Mouse (Mus musculus) forebrain, postnatal 0 days (tissue): Measurements from ENCODE around the gene Pdzd7. TPM values are rescaled to one million over a fixed set of nuclear protein-coding genes. Genes with fewer than 3 reads are reported as not detected.

Experiments
- ATAC-seq: fragments of 200-750 bp; cut with Nextera tagmentation; 2 replicates; pipeline ENCODE4 v1.8.0; 2017; ENCODE audit warnings: mild to moderate bottlenecking, moderate library complexity
- DNase-seq: peaks from one replicate; pipeline ENCODE4 v3.0.0-alpha.2; 2015
- H3K27ac ChIP-seq: fragments of 300-500 bp; sonication (generic); 2 replicates; pipeline ENCODE4 v1.5.1; 2014; ENCODE audit warnings: low read depth, mild to moderate bottlenecking, antibody characterized with exemption, low read length, moderate library complexity, mixed read lengths
- H3K27me3 ChIP-seq: fragments of 300-500 bp; sonication (generic); 2 replicates; pipeline ENCODE4 v1.6.1; 2014; ENCODE audit warnings: mild to moderate bottlenecking, low read length, mixed read lengths; ENCODE audit not compliant: insufficient read depth
- H3K36me3 ChIP-seq: fragments of 300-500 bp; sonication (generic); 2 replicates; pipeline ENCODE4 v1.6.1; 2014; ENCODE audit warnings: mild to moderate bottlenecking, moderate library complexity; ENCODE audit not compliant: insufficient read depth
- H3K4me1 ChIP-seq: fragments of 300-500 bp; sonication (generic); 2 replicates; pipeline ENCODE4 v1.6.1; 2014; ENCODE audit warnings: antibody characterized with exemption; ENCODE audit not compliant: insufficient read depth
- H3K4me2 ChIP-seq: fragments of 300-500 bp; sonication (generic); 2 replicates; pipeline ENCODE4 v1.6.1; 2014; ENCODE audit warnings: low read depth, mild to moderate bottlenecking, moderate library complexity
- H3K4me3 ChIP-seq: fragments of 300-500 bp; sonication (generic); 2 replicates; pipeline ENCODE4 v1.5.1; 2014; ENCODE audit warnings: low read depth, low read length, mixed read lengths
- H3K9ac ChIP-seq: fragments of 300-500 bp; sonication (generic); 2 replicates; pipeline ENCODE4 v1.6.1; 2014; ENCODE audit warnings: mild to moderate bottlenecking
- H3K9me3 ChIP-seq: fragments of 300-500 bp; sonication (generic); 2 replicates; pipeline ENCODE4 v1.6.1; 2016; ENCODE audit warnings: low read length
- CTCF ChIP-seq: sonication (generic); IDR thresholded peaks from 2 replicates; pipeline ENCODE4 v1.5.1; 2016; ENCODE audit warnings: antibody characterized with exemption, control low read depth, low read depth
- WGBS: fragments of 180-500 bp; shearing (Covaris S2); extraction: QIAGEN DNeasy Blood & Tissue Kit; methylation state at CpG from one replicate; pipeline ENCODE4 v1.1.7; 2014; 5-methylcytosine and 5-hydroxymethylcytosine counted together
- polyA plus RNA-seq: library from polyadenylated mRNA; unstranded; fragments of >200 nt; fragmentation: Nextera tagmentation; extraction: Ambion mirVana; gene quantifications from 2 replicates; pipeline ENCODE4 v1.2.1, GENCODE M21; 2015
- total RNA-seq: library from RNA; depleted of rRNA; stranded (reverse); fragments of >200 nt; gene quantifications from 2 replicates; pipeline ENCODE4 v1.2.3, GENCODE M21; 2014

The Pdzd7 gene
- total and polyA plus RNA-seq, 2 experiments from 2014 or later: 1.9 to 6.4 TPM

GRCm38 (mm10) chr19:45049523-45049922 lies 4.0 kb upstream of the Pdzd7 start:
- Histone ChIP-seq H3K4me1 (peaks cover 15% of the 10 kb centered on the region), H3K27ac (no peak overlapping the region), H3K36me3 (peaks cover 40% of the 10 kb centered on the region), H3K9me3 (no peaks in the 10 kb centered on the region), H3K9ac (no peak overlapping the region; the same call in 1 of the 2 replicates), H3K4me2 (peak overlapping the region; percentile 85), H3K27me3 (no peaks in the 10 kb centered on the region), H3K4me3 (no peak overlapping the region; the same call in 1 of the 2 replicates)
- no peak for ATAC-seq
- 74% methylated on average over 9 of the region's 9 CpGs for WGBS
- no peak for TF ChIP-seq CTCF
- DNase-seq: no peak

GRCm38 (mm10) chr19:45048644-45049365 lies 3.3 kb upstream of the Pdzd7 start:
- no peak for DNase-seq
- H3K36me3 ChIP-seq: peaks cover 32% of the 10 kb centered on the region
- H3K27ac ChIP-seq: peak overlapping the region; percentile 96
- H3K4me3 ChIP-seq: peak overlapping the region; percentile 67
- peak overlapping the region; percentile 85 for H3K4me2 ChIP-seq
- 76% methylated on average over 12 of the region's 12 CpGs for WGBS
- no peaks in the 10 kb centered on the region for H3K27me3 ChIP-seq
- no peak for ATAC-seq
- H3K4me1 ChIP-seq: peaks cover 15% of the 10 kb centered on the region
- H3K9ac ChIP-seq: peak overlapping the region; percentile 61
- no peak for TF ChIP-seq CTCF
- no peaks in the 10 kb centered on the region for H3K9me3 ChIP-seq

GRCm38 (mm10) chr19:45047935-45048643 lies 2.6 kb upstream of the Pdzd7 start:
- peaks cover 25% of the 10 kb centered on the region for H3K36me3 ChIP-seq
- peak overlapping the region; percentile 85 for H3K4me2 ChIP-seq
- peak overlapping the region; percentile 61 for H3K9ac ChIP-seq
- TF ChIP-seq CTCF: no peak
- peak overlapping the region; percentile 96 for H3K27ac ChIP-seq
- H3K9me3 ChIP-seq: no peaks in the 10 kb centered on the region
- H3K27me3 ChIP-seq: no peaks in the 10 kb centered on the region
- WGBS: 5% methylated on average over 11 of the region's 11 CpGs
- peak overlapping the region; percentile 67 for H3K4me3 ChIP-seq
- DNase-seq: peak; percentile 82
- ATAC-seq: peak; percentile 65
- peaks cover 15% of the 10 kb centered on the region for H3K4me1 ChIP-seq

- H3K4me1 ChIP-seq: peaks cover 15% of the 10 kb centered on the region
- DNase-seq: peak; percentile 96
- peak within 1 kb of the TSS; percentile 61 for H3K9ac ChIP-seq
- no peaks in the 10 kb centered on the region for H3K27me3 ChIP-seq
- H3K27ac ChIP-seq: peak within 1 kb of the TSS; percentile 96
- 2% methylated on average over 26 of the region's 26 CpGs for WGBS
- ATAC-seq: peak; percentile 89
- peak within 1 kb of the TSS; percentile 67 for H3K4me3 ChIP-seq
- H3K4me2 ChIP-seq: peak within 1 kb of the TSS; percentile 85
- TF ChIP-seq CTCF: peak; percentile 89
- no peaks in the 10 kb centered on the region for H3K9me3 ChIP-seq
- H3K36me3 ChIP-seq: peaks cover 19% of the 10 kb centered on the region
Observed at GRCm38 (mm10) chr19:45047417-45047934, 2.0 kb upstream of the Pdzd7 start, which contains the start of gene Sfxn3. Sfxn3 (plus strand) TSS chr19:45047503.

GRCm38 (mm10) chr19:45046523-45047321 lies 1.2 kb upstream of the Pdzd7 start:
- Histone ChIP-seq H3K36me3 (peaks cover 12% of the 10 kb centered on the region), H3K4me2 (peak overlapping the region; percentile 85), H3K27me3 (no peaks in the 10 kb centered on the region), H3K4me1 (peaks cover 15% of the 10 kb centered on the region), H3K27ac (peak overlapping the region; percentile 96), H3K4me3 (peak overlapping the region; percentile 67), H3K9ac (peak overlapping the region; percentile 61), H3K9me3 (no peaks in the 10 kb centered on the region)
- peak; percentile 91 for DNase-seq
- ATAC-seq: peak; percentile 60
- WGBS: 1% methylated on average over 34 of the region's 34 CpGs
- TF ChIP-seq CTCF: 0 out of 2 replicates have a peak, but pooled peaks have one; percentile 9

GRCm38 (mm10) chr19:45045236-45045635 lies 281 bp downstream of the Pdzd7 start:
- 56% methylated on average over 15 of the region's 15 CpGs for WGBS

More at GRCm38 (mm10) chr19:45045236-45045635, 281 bp downstream of the Pdzd7 start:
- H3K4me3 ChIP-seq: no peak overlapping the region
- no peak for DNase-seq
- no peak for TF ChIP-seq CTCF
- no peaks in the 10 kb centered on the region for H3K9me3 ChIP-seq
- no peak overlapping the region for H3K9ac ChIP-seq
- no peak overlapping the region for H3K27ac ChIP-seq
- peaks cover 15% of the 10 kb centered on the region for H3K4me1 ChIP-seq
- no peaks in the 10 kb centered on the region; the same call in 1 of the 2 replicates for H3K36me3 ChIP-seq
- H3K4me2 ChIP-seq: no peak overlapping the region
- H3K27me3 ChIP-seq: no peaks in the 10 kb centered on the region
- ATAC-seq: no peak
